Mouse (Mus musculus) brown adipose tissue, adult 24 weeks (tissue): ENCODE data around the gene Esrrg. TPM values are rescaled to one million over a fixed set of nuclear protein-coding genes. Genes with fewer than 3 reads are reported as not detected.

Source experiments
- H3K27ac ChIP-seq: fragments of 200-500 bp; replicated peaks from 2 replicates; pipeline ENCODE4 v1.5.1; 2012; ENCODE audit warnings: low read depth, mild to moderate bottlenecking, low read length
- H3K4me1 ChIP-seq: fragments of 200-500 bp; 2 replicates; pipeline ENCODE4 v1.6.1; 2012; ENCODE audit warnings: low read length, mixed read lengths; ENCODE audit not compliant: control insufficient read depth, insufficient read depth, insufficient read length
- H3K4me3 ChIP-seq: fragments of 200-500 bp; 2 replicates; pipeline ENCODE4 v1.5.1; 2012; ENCODE audit warnings: low read depth, mild to moderate bottlenecking, low read length, moderate library complexity; ENCODE audit not compliant: insufficient read depth
- polyA plus RNA-seq: library from polyadenylated mRNA; stranded (reverse); fragments of >200 nt; gene quantifications from 2 replicates; pipeline ENCODE4 v1.2.4, GENCODE M21; 2012; ENCODE audit not compliant: missing spikeins, insufficient read depth, insufficient read length

Esrrg gene
- polyA plus RNA-seq, 1 experiment: 12.5 TPM

DNA sequence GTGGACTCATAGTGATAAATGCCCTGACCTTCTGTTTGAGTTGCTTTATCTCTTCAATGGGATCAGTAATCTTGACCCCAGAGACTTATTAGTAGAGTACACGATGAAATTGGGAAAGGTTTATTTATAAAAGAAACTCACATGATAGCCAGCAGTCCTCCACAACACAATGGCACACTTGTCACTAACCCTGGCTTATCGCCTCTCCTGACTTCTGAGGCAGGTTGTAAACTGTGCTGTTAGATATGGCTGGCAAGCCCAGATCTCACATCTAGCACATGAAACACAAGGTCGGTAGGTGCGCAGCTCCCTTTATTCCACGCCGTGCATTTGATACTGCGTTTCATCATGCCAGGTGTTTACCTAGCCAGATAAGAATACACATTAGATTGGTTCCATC lies 288.3 kb downstream of the Esrrg start:
- Histone ChIP-seq H3K27ac (no peak overlapping the region), H3K4me3 (no peak overlapping the region), H3K4me1 (no peaks in the 10 kb centered on the region; the same call in 1 of the 2 replicates)

DNA sequence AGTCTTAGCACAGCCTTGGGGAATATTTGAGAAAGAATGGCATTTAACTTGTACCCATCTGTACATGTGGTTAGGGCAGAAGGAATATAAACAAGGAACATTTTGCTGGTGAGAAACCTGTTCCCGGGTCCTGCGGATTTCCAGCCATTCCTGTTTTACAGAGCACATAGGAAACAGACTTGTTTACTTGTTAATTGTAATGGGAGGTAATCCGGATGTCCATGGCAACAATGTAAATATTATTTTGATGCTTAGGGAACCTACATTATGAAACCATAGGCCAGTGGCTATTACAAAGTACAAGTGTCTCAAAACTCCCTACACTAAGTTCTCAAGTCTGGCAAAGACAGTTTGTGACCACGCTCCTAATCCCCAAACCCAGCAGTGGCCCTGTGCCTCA lies 290.9 kb downstream of the Esrrg start:
- Histone ChIP-seq H3K4me1 (no peaks in the 10 kb centered on the region; the same call in 1 of the 2 replicates), H3K27ac (no peak overlapping the region), H3K4me3 (no peak overlapping the region)

- Histone ChIP-seq H3K4me3 (no peak overlapping the region), H3K27ac (no peak overlapping the region), H3K4me1 (no peaks in the 10 kb centered on the region)
Measured at GRCm38 (mm10) chr1:187900756-187901155, 292.2 kb downstream of the Esrrg start.

- Histone ChIP-seq H3K27ac (no peak overlapping the region), H3K4me3 (no peak overlapping the region), H3K4me1 (no peaks in the 10 kb centered on the region)
Measured at GRCm38 (mm10) chr1:187902176-187902575, 293.6 kb downstream of the Esrrg start.

GRCm38 (mm10) chr1:187904731-187905130 lies 296.1 kb downstream of the Esrrg start:
- Histone ChIP-seq H3K27ac (no peak overlapping the region), H3K4me1 (no peaks in the 10 kb centered on the region), H3K4me3 (no peak overlapping the region)

DNA sequence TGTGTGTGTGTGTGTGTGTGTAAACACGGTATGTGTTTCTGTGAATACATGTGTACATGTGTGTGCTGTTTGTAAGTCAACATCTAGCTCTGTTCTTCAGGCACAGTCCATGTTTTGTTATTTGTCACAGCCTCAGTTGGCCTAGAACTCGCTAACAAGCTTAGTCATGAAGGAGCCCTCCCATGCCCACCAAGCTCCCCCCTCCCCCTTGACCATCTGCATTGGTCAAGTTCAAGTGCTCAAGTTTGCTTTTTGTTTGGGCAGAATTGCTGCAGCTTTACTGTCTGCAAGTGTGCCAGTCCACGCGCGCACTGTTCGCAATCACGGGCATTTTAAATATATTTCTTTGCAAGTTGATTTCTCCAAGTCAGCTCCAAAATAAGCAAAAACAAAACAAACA lies 298.8 kb downstream of the Esrrg start:
- Histone ChIP-seq H3K4me1 (no peaks in the 10 kb centered on the region), H3K4me3 (no peak overlapping the region), H3K27ac (no peak overlapping the region)

- H3K27ac ChIP-seq: no peak overlapping the region
- H3K4me1 ChIP-seq: no peaks in the 10 kb centered on the region
- H3K4me3 ChIP-seq: no peak overlapping the region
Measured at GRCm38 (mm10) chr1:187907871-187908270, 299.3 kb downstream of the Esrrg start.

DNA sequence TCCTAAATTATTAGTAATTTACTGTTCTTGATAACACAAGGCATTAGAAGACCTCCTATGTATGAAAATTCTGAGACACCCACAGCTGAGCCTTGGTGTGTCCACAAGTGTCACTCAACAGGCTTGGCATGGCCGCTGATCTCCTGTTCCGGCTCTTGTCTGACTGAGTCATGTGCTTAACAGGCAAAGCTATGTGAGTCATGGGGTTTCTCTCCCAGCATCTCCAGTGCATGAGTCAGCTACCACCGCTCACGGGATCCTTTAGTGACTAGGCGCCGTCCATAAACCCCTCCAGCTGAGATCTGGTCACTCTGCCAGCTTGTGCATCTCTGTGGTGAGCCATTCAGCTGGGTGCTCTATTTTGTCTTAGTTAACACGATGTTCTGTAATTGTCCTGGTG lies 302.1 kb downstream of the Esrrg start:
- H3K27ac ChIP-seq: no peak overlapping the region
- H3K4me1 ChIP-seq: no peaks in the 10 kb centered on the region
- no peak overlapping the region for H3K4me3 ChIP-seq

DNA sequence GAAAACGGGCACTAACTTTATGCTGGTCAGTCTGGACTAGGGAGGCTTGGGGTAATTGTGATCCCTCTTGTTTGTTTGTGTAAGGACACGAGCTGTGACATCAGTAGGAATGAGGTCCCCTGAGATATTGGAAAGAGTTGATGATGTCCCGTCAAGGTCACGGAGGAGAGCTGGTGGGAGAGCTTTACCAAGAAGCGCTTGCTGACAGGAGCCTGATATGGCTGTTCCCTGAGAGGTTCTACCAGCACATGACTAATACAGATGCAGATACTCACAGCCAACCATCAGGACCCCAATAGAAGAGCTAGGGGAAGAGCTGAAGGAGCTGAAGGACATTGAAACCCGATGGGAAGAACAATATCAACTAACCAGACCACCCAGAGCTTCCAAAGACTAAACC lies 302.6 kb downstream of the Esrrg start:
- no peaks in the 10 kb centered on the region for H3K4me1 ChIP-seq
- no peak overlapping the region for H3K4me3 ChIP-seq
- no peak overlapping the region for H3K27ac ChIP-seq

- H3K4me1 ChIP-seq: no peaks in the 10 kb centered on the region
- H3K4me3 ChIP-seq: no peak overlapping the region
- H3K27ac ChIP-seq: no peak overlapping the region
Measured at GRCm38 (mm10) chr1:187918303-187918702, 309.7 kb downstream of the Esrrg start.

DNA sequence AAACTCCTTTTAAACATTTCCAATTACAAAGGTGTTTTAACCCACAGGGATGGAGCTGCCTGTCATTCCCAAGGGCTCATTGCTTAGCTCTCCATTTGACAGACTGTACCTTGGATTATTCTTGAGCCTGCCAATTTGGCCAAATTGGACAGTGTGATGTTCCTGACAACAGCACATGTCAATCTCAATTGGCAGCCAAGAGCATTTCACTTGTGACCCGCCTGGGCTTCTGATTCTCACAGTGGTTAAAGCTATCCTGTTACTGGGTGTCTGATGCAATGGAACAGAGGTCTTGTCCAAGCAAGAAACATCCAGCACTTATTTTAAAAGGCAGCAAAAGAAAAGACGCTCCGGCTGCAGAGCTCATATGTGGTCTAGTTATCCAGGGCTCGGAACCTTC lies 310.3 kb downstream of the Esrrg start:
- no peak overlapping the region for H3K27ac ChIP-seq
- no peaks in the 10 kb centered on the region for H3K4me1 ChIP-seq
- no peak overlapping the region for H3K4me3 ChIP-seq

DNA sequence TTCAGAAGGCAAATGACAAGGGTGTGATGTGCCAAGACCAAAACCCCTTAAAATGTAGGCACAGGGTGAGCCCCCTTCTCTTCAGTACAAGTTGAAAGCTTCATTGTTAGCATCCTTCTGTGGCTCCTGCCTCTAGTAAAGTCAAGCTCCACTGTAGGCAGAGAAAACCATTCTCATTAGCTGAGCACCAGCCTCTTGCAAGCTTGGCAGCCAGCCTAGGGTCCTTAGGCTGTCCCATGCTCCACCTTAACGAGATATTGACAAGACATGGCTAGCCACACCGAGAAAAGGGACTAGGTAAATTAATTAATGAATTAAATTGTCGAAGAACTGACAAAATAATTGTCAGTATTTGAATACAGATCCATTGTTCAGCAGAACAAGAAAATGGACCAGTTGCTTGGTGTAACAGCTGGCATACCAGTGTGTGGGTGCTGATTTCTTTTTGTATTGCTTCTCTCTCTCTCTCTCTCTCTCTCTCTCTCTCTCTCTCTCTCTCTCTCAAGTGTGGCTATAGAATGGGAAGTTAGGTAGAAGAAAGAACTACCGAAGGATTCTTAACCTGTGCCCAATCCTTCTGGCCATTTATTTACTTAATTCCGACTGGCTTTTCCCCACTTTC lies 311.7 kb downstream of the Esrrg start:
- no peak overlapping the region for H3K27ac ChIP-seq
- H3K4me3 ChIP-seq: no peak overlapping the region
- H3K4me1 ChIP-seq: no peaks in the 10 kb centered on the region

- peaks cover 2% of the 10 kb centered on the region; the same call in 1 of the 2 replicates for H3K4me1 ChIP-seq
- no peak overlapping the region for H3K27ac ChIP-seq
- H3K4me3 ChIP-seq: no peak overlapping the region
Measured at GRCm38 (mm10) chr1:187931146-187931545, 322.6 kb downstream of the Esrrg start.

GRCm38 (mm10) chr1:187938652-187939051 lies 330.1 kb downstream of the Esrrg start:
- Histone ChIP-seq H3K4me1 (peaks cover 2% of the 10 kb centered on the region; the same call in 1 of the 2 replicates), H3K4me3 (no peak overlapping the region), H3K27ac (no peak overlapping the region)

DNA sequence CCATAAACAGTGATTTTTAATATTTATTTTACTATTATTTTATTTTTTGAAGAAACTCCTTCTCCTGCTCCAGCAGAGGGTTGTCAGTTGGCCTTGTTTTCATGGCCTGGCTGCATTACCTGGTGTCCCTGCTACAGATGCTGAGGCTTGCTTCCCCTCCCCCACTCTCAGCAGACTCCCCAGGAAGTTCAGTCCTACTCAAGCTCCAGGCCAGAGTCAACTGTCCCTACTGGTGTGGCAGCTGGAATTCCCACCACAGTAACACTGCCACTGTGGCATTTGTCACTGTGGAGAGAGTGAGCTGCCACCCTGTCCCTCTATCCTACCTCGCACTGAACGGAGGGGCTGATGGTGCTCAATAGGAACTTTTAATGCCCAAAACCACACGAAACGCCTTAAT lies 330.5 kb downstream of the Esrrg start:
- Histone ChIP-seq H3K4me3 (no peak overlapping the region), H3K4me1 (peaks cover 2% of the 10 kb centered on the region; the same call in 1 of the 2 replicates), H3K27ac (no peak overlapping the region)

- no peak overlapping the region for H3K27ac ChIP-seq
- H3K4me3 ChIP-seq: no peak overlapping the region
- no peaks in the 10 kb centered on the region for H3K4me1 ChIP-seq
Measured at GRCm38 (mm10) chr1:187951506-187951905, 342.9 kb downstream of the Esrrg start.
